Mouse (Mus musculus): ENCODE results near the gene Lmnb2. TPM values are rescaled to one million over a fixed set of nuclear protein-coding genes. Genes with fewer than 3 reads are reported as not detected.

Lmnb2 gene
- polyA plus RNA-seq, 1 experiment from 2014 or later: 21.6 TPM

DNA sequence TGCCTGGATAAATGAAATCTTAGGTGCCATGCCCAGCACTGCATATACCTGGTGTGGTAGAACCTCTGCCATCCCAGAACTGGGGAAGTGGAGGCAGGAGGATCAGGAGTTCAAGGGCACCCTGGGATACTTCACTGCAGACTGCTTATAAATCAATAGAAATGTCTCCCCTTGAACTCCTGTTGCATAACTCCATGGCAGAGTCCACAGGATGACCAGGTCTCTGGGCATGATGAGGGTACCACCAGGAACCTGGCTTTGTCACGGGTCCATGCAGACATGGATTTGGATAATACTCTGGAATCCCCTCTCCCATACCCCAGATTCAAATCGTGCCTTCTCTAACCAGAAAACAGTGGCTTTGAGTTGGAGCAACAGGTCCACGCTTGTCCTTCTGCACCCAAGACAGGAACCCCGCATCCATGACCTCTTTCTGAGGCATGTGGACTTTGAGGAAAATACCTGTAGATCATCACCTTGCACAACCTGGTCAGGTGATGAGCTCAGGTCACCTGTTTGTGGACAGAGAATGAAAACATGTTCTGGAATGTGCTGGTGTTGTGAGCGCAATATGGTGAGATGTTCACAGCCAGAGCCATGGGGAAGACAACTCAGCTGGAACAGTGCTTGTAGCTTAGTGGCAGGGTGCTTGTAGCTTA is 41.1 kb upstream of the Lmnb2 start:
- Histone ChIP-seq H3K9me3 (ENCODE audit: control insufficient read depth, low read length) (no peaks in the 10 kb centered on the region), H3K27ac (replicated peaks; ENCODE audit: low read depth, low read length) (no peak overlapping the region), H3K27me3 (replicated peaks; ENCODE audit: control insufficient read depth, insufficient read depth, low read length) (no peaks in the 10 kb centered on the region), H3K4me1 (ENCODE audit: control insufficient read depth, insufficient read depth, low read length) (peaks cover 42% of the 10 kb centered on the region), H3K36me3 (ENCODE audit: control insufficient read depth, insufficient read depth, low read length) (no peaks in the 10 kb centered on the region), H3K9ac (ENCODE audit: low read depth, low read length) (no peak overlapping the region), H3K4me3 (ENCODE audit: low read depth, low read length) (no peak overlapping the region), H3K4me2 (ENCODE audit: low read depth, low read length) (no peak overlapping the region)
- DNase-seq (ENCODE audit: low spot score) (no peak), ATAC-seq (ENCODE audit: low read depth) (no peak)
- WGBS: 91% methylated on average over 5 of the region's 5 CpGs

GRCm38 (mm10) chr10:80957791-80958190 is 39.7 kb upstream of the Lmnb2 start:
- Histone ChIP-seq H3K4me1 (ENCODE audit: control insufficient read depth, insufficient read depth, low read length) (peaks cover 31% of the 10 kb centered on the region), H3K9ac (ENCODE audit: low read depth, low read length) (no peak overlapping the region), H3K27ac (replicated peaks; ENCODE audit: low read depth, low read length) (no peak overlapping the region), H3K36me3 (ENCODE audit: control insufficient read depth, insufficient read depth, low read length) (no peaks in the 10 kb centered on the region), H3K4me2 (ENCODE audit: low read depth, low read length) (no peak overlapping the region), H3K4me3 (ENCODE audit: low read depth, low read length) (no peak overlapping the region), H3K27me3 (replicated peaks; ENCODE audit: control insufficient read depth, insufficient read depth, low read length) (no peaks in the 10 kb centered on the region), H3K9me3 (ENCODE audit: control insufficient read depth, low read length) (no peaks in the 10 kb centered on the region)
- ATAC-seq (ENCODE audit: low read depth) (no peak), DNase-seq (ENCODE audit: low spot score) (no peak)
- 57% methylated on average over 4 of the region's 4 CpGs for WGBS

DNA sequence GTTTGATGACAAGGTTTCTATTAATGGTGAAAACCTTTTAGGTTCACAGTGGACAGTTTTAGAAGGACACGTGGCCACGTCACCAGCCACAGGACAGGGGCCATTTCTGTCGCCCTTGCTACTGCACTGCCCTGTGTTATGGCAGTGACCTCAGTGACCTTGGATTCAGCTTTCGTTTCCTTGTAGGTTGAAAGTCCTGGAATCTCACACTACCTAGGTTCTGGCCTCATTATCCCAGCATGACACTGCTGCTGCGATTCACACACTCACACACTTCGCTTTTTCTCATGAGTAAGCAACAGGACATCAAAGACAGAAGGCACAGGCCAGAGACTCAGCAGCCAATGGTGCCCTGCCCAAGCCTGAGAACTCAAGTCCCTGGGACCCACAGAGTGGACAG is 38.9 kb upstream of the Lmnb2 start:
- no peak overlapping the region for H3K9ac ChIP-seq (ENCODE audit: low read depth, low read length)
- WGBS: 80% methylated on average over 6 of the region's 6 CpGs
- no peak overlapping the region for H3K4me2 ChIP-seq (ENCODE audit: low read depth, low read length)
- H3K27me3 ChIP-seq (replicated peaks; ENCODE audit: control insufficient read depth, insufficient read depth, low read length): no peaks in the 10 kb centered on the region
- no peak overlapping the region for H3K4me3 ChIP-seq (ENCODE audit: low read depth, low read length)
- H3K36me3 ChIP-seq (ENCODE audit: control insufficient read depth, insufficient read depth, low read length): no peaks in the 10 kb centered on the region
- DNase-seq (ENCODE audit: low spot score): no peak
- peaks cover 24% of the 10 kb centered on the region for H3K4me1 ChIP-seq (ENCODE audit: control insufficient read depth, insufficient read depth, low read length)
- no peaks in the 10 kb centered on the region for H3K9me3 ChIP-seq (ENCODE audit: control insufficient read depth, low read length)
- no peak for ATAC-seq (ENCODE audit: low read depth)
- H3K27ac ChIP-seq (replicated peaks; ENCODE audit: low read depth, low read length): no peak overlapping the region

DNA sequence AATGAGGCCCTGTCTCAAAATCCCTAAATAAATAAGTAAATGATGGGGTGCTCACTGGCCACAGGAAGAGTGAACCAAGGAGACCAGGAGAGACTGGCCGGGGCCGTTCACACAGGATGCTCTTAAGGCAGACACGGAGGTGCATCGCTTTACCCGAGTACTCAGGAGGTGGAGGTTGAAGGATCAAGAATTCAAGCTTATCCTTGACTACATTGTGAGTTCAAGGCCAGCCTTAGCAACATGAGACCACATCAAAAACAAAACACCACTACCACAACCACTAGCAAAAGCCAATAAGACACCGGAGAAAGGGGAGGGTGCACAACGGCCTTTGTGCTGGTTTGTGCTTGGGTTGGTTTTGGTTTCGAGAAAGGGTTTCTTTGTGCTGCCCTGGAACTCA is 38.3 kb upstream of the Lmnb2 start:
- Histone ChIP-seq H3K4me3 (ENCODE audit: low read depth, low read length) (no peak overlapping the region), H3K4me1 (ENCODE audit: control insufficient read depth, insufficient read depth, low read length) (peaks cover 21% of the 10 kb centered on the region), H3K27ac (replicated peaks; ENCODE audit: low read depth, low read length) (no peak overlapping the region), H3K9ac (ENCODE audit: low read depth, low read length) (no peak overlapping the region), H3K36me3 (ENCODE audit: control insufficient read depth, insufficient read depth, low read length) (no peaks in the 10 kb centered on the region), H3K9me3 (ENCODE audit: control insufficient read depth, low read length) (no peaks in the 10 kb centered on the region), H3K4me2 (ENCODE audit: low read depth, low read length) (no peak overlapping the region), H3K27me3 (replicated peaks; ENCODE audit: control insufficient read depth, insufficient read depth, low read length) (no peaks in the 10 kb centered on the region)
- no peak for ATAC-seq (ENCODE audit: low read depth)
- 92% methylated on average over 8 of the region's 8 CpGs for WGBS
- DNase-seq (ENCODE audit: low spot score): no peak

DNA sequence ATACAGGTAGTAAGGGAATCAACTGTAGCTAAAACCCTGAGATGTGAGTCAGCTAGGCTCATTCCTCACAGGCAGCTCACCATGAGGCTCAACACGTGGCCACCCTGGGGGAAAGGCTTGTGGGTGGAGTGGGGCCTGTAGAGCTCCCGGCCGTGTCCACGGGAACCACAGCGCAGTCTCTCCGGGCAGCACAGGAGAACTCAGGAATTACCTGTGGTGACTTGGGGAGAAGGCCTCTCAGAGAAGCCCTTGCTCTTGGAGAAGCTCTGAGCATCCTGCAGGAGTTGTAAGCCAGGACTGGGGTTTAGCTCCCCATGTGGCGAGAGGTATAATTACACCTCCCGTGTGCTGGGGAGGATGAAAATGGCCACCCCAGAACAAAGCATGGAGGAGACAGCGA is 37.5 kb upstream of the Lmnb2 start:
- no peaks in the 10 kb centered on the region for H3K27me3 ChIP-seq (replicated peaks; ENCODE audit: control insufficient read depth, insufficient read depth, low read length)
- no peaks in the 10 kb centered on the region for H3K9me3 ChIP-seq (ENCODE audit: control insufficient read depth, low read length)
- no peak overlapping the region for H3K4me3 ChIP-seq (ENCODE audit: low read depth, low read length)
- peak; percentile 77 for DNase-seq (ENCODE audit: low spot score)
- H3K9ac ChIP-seq (ENCODE audit: low read depth, low read length): no peak overlapping the region
- H3K4me1 ChIP-seq (ENCODE audit: control insufficient read depth, insufficient read depth, low read length): peaks cover 14% of the 10 kb centered on the region
- 0 out of 2 replicates have a peak, but pooled peaks have one; percentile 21 for ATAC-seq (ENCODE audit: low read depth)
- no peak overlapping the region for H3K27ac ChIP-seq (replicated peaks; ENCODE audit: low read depth, low read length)
- no peaks in the 10 kb centered on the region for H3K36me3 ChIP-seq (ENCODE audit: control insufficient read depth, insufficient read depth, low read length)
- WGBS: 24% methylated on average over 9 of the region's 9 CpGs
- H3K4me2 ChIP-seq (ENCODE audit: low read depth, low read length): no peak overlapping the region

- Histone ChIP-seq H3K4me2 (ENCODE audit: low read depth, low read length) (no peak overlapping the region), H3K4me1 (ENCODE audit: control insufficient read depth, insufficient read depth, low read length) (peaks cover 14% of the 10 kb centered on the region), H3K4me3 (ENCODE audit: low read depth, low read length) (no peak overlapping the region), H3K9me3 (ENCODE audit: control insufficient read depth, low read length) (no peaks in the 10 kb centered on the region), H3K27me3 (replicated peaks; ENCODE audit: control insufficient read depth, insufficient read depth, low read length) (no peaks in the 10 kb centered on the region), H3K27ac (replicated peaks; ENCODE audit: low read depth, low read length) (peak overlapping the region; percentile 61), H3K36me3 (ENCODE audit: control insufficient read depth, insufficient read depth, low read length) (no peaks in the 10 kb centered on the region), H3K9ac (ENCODE audit: low read depth, low read length) (no peak overlapping the region; the same call in 1 of the 2 replicates)
- peak; percentile 27; the same call in 1 of the 2 replicates for ATAC-seq (ENCODE audit: low read depth)
- DNase-seq (ENCODE audit: low spot score): peak; percentile 71
- WGBS: 54% methylated on average over 6 of the region's 6 CpGs
These were observed 36.8 kb upstream of the Lmnb2 start for GRCm38 (mm10) chr10:80954843-80955242.

DNA sequence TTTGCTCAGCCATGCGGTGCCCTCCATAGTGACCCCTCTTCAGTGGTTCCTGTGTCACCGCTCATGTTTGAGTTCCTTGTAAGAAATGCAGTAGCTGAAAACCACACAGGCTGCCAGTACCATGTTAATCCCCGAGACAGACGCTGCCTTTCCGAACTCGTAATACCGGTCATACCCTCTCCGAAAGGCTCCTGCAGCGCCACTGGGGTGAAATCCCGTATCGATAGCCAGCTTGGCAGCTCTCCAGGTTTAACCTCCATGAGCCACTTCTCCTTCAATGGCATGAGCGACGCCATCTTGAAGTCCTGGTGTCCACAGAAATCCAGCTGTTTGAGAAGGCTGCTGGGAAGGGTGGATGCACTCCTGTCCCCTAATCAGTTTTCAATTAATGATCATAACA is 36.4 kb upstream of the Lmnb2 start:
- no peak overlapping the region; the same call in 1 of the 2 replicates for H3K9ac ChIP-seq (ENCODE audit: low read depth, low read length)
- WGBS: 61% methylated on average over 13 of the region's 13 CpGs
- ATAC-seq (ENCODE audit: low read depth): peak; percentile 31; the same call in 1 of the 2 replicates
- H3K4me1 ChIP-seq (ENCODE audit: control insufficient read depth, insufficient read depth, low read length): peaks cover 14% of the 10 kb centered on the region
- DNase-seq (ENCODE audit: low spot score): peak; percentile 70
- H3K27me3 ChIP-seq (replicated peaks; ENCODE audit: control insufficient read depth, insufficient read depth, low read length): no peaks in the 10 kb centered on the region
- no peaks in the 10 kb centered on the region for H3K36me3 ChIP-seq (ENCODE audit: control insufficient read depth, insufficient read depth, low read length)
- H3K4me2 ChIP-seq (ENCODE audit: low read depth, low read length): no peak overlapping the region
- no peak overlapping the region for H3K4me3 ChIP-seq (ENCODE audit: low read depth, low read length)
- peak overlapping the region; percentile 61 for H3K27ac ChIP-seq (replicated peaks; ENCODE audit: low read depth, low read length)
- H3K9me3 ChIP-seq (ENCODE audit: control insufficient read depth, low read length): no peaks in the 10 kb centered on the region

DNA sequence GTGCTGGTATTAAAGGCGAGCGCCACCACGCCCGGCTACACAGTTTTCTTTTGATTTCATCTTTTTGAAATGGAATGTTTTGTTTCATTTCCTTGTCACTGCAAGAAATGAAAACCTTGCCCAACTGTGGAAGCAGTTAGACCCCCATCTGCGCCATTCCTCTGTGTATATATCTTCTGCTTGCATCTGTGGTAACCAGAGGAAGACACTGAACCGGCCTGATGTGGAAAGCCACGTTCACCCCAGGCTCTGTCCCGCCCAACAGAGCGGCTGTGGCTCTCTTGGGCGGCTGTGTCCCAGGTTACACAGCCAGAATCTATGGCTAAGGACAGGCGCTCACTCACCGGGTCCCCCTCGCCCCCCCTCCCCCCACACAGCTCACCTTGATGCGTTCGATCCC is 34.4 kb upstream of the Lmnb2 start:
- ATAC-seq (ENCODE audit: low read depth): no peak
- peaks cover 18% of the 10 kb centered on the region for H3K4me1 ChIP-seq (ENCODE audit: control insufficient read depth, insufficient read depth, low read length)
- 70% methylated on average over 15 of the region's 15 CpGs for WGBS
- no peak for DNase-seq (ENCODE audit: low spot score)
- no peaks in the 10 kb centered on the region for H3K9me3 ChIP-seq (ENCODE audit: control insufficient read depth, low read length)
- H3K36me3 ChIP-seq (ENCODE audit: control insufficient read depth, insufficient read depth, low read length): no peaks in the 10 kb centered on the region
- H3K9ac ChIP-seq (ENCODE audit: low read depth, low read length): no peak overlapping the region
- H3K27me3 ChIP-seq (replicated peaks; ENCODE audit: control insufficient read depth, insufficient read depth, low read length): no peaks in the 10 kb centered on the region
- H3K27ac ChIP-seq (replicated peaks; ENCODE audit: low read depth, low read length): no peak overlapping the region
- H3K4me2 ChIP-seq (ENCODE audit: low read depth, low read length): no peak overlapping the region
- no peak overlapping the region for H3K4me3 ChIP-seq (ENCODE audit: low read depth, low read length)

- no peak overlapping the region for H3K9ac ChIP-seq (ENCODE audit: low read depth, low read length)
- no peak for ATAC-seq (ENCODE audit: low read depth)
- no peak overlapping the region for H3K4me3 ChIP-seq (ENCODE audit: low read depth, low read length)
- H3K4me1 ChIP-seq (ENCODE audit: control insufficient read depth, insufficient read depth, low read length): peaks cover 20% of the 10 kb centered on the region
- no peak for DNase-seq (ENCODE audit: low spot score)
- no peaks in the 10 kb centered on the region for H3K9me3 ChIP-seq (ENCODE audit: control insufficient read depth, low read length)
- H3K27me3 ChIP-seq (replicated peaks; ENCODE audit: control insufficient read depth, insufficient read depth, low read length): no peaks in the 10 kb centered on the region
- H3K4me2 ChIP-seq (ENCODE audit: low read depth, low read length): no peak overlapping the region
- H3K36me3 ChIP-seq (ENCODE audit: control insufficient read depth, insufficient read depth, low read length): no peaks in the 10 kb centered on the region
- H3K27ac ChIP-seq (replicated peaks; ENCODE audit: low read depth, low read length): no peak overlapping the region
- WGBS: 87% methylated on average over 9 of the region's 10 CpGs
These were observed 33.8 kb upstream of the Lmnb2 start for GRCm38 (mm10) chr10:80951761-80952390.
